Mouse (Mus musculus) lung, postnatal 0 days (tissue): ENCODE results near the gene Osgin1.

ENCODE experiments used
- CTCF ChIP-seq: IDR thresholded peaks from 2 replicates; pipeline ENCODE4 v1.5.1; 2016; ENCODE audit warnings: antibody characterized with exemption, mild to moderate bottlenecking
- EP300 ChIP-seq: IDR thresholded peaks from 2 replicates; pipeline ENCODE4 v1.6.1; 2016; ENCODE audit warnings: antibody characterized with exemption, mild to moderate bottlenecking, control low read depth

DNA sequence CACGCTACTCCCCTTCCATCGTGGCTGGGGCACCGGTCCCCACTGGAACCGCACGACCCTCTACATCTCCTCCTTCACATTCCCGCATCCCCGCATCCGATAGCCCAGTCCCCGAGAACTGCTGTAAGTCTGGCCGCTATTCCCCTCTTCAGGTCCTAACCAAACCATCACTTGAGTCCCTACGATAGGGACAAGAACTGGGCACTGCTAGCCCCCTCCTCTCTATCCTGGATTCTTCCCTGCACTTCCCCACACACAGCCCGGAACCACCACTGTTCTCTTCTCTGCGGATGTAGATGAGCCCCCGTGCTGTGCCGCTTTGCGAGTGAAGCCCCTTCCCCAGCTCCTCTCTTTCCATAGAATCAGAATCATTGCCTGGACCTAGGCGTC, 13.9 kb downstream of the Osgin1 start:
- TF ChIP-seq EP300 (no peak), CTCF (no peak)
